8 mouse cellular contexts compared by ENCODE assay signal in the genomic region with DNA sequence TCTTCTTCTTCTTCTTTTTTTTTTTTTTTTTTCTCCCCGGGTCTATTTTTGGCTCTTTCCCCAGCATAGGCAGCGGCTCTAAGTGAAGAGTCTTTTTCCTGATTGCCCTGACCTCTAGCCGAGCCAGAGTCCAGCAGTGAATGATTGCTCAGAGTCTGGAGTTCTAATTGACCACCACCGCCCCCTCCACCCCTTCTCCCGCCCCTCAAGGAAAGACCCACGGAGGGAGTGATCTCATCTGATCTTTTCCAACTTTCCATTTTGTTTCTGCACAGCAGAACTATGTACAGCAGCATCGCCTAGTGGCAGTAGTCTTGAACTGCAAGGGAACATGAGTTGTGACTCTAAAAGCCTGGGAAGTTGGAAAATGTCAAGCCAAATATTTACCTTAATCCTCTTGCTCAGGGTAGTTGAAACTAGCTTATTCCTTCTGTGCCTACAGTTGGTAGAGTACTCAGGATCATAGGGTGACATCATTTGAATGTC.
DNase-seq lines count a peak whose midpoint lies in the region; TF ChIP-seq lines count a peak whose summit lies in the region.

No protein-coding gene starts in this region.

- WGBS in thymus, adult 2 months: 7% methylated on average over 7 of the region's 7 CpGs

- intact Hi-C loops in left cerebral cortex, adult 2 months (cut with DNase I): loop anchor here (1.0 to 2.0 kb wide), 3 partner anchors 543 to 694 kb away; a partner anchor contains a TSS

- no peaks in the 10 kb centered on the region for H3K27me3 ChIP-seq in thymus, adult 2 months (ENCODE audit: control insufficient read depth, insufficient read depth, low read length)
- H3K27me3 ChIP-seq in megakaryocyte, embryonic 14.5 days (replicated peaks): no peaks in the 10 kb centered on the region

- no peak overlapping the region for H3K27ac ChIP-seq in thymus, adult 2 months (ENCODE audit: control insufficient read depth, insufficient read depth, low read length)
- peak overlapping the region; percentile 75 for H3K27ac ChIP-seq in left cerebral cortex, adult 2 months

- H3K36me3 ChIP-seq in thymus, adult 2 months (ENCODE audit: control insufficient read depth, insufficient read depth, low read length): no peaks in the 10 kb centered on the region
- H3K36me3 ChIP-seq in megakaryocyte, embryonic 14.5 days (replicated peaks; ENCODE audit: low read length): no peaks in the 10 kb centered on the region

- no peaks in the 10 kb centered on the region for H3K4me1 ChIP-seq in thymus, adult 2 months (replicated peaks; ENCODE audit: control insufficient read depth, insufficient read depth, low read length)
- H3K4me1 ChIP-seq in megakaryocyte, embryonic 14.5 days: no peaks in the 10 kb centered on the region

- H3K9me3 ChIP-seq in megakaryocyte, embryonic 14.5 days: 0 out of 2 replicates have a peak, but pooled peaks cover 3% of the 10 kb centered on the region

- H3K4me3 ChIP-seq in thymus, adult 2 months (ENCODE audit: control insufficient read depth, insufficient read depth, low read length): no peak overlapping the region
- peak overlapping the region; percentile 42 for H3K4me3 ChIP-seq in left cerebral cortex, adult 2 months
- H3K4me3 ChIP-seq in megakaryocyte, embryonic 14.5 days (replicated peaks): peak overlapping the region; percentile 81

- no peak for TF ChIP-seq POLR2A in thymus, adult 2 months (IDR thresholded peaks at IDR 0.05; ENCODE audit: control insufficient read depth, extremely low read depth, insufficient read depth, low read length, poor library complexity)

- peak; percentile 23 for DNase-seq in thymus, adult 2 months
- DNase-seq in thymus, adult 18-20 months: no peak
- peak; percentile 73 to 82 for DNase-seq in cerebellum, postnatal 4 days (ENCODE audit: low spot score in 2 of 2)
- DNase-seq in gastrocnemius, adult 8-10 months (ENCODE audit: low spot score in 2 of 2): peak; percentile 33 to 42
- DNase-seq in induced T-regulatory cell, adult 2 months (ENCODE audit: low read depth): peak; percentile 57
- DNase-seq in left cerebral cortex, adult 2 months (ENCODE audit: extremely low spot score in 1 of 2, low spot score in 2 of 2): peak; percentile 77 to 84
- peak; percentile 19 to 60 for DNase-seq in spleen, postnatal 4 days (ENCODE audit: low spot score in 2 of 2)

- no peak for TF ChIP-seq CTCF in thymus, adult 2 months (IDR thresholded peaks at IDR 0.05; ENCODE audit: borderline replicate concordance, control insufficient read depth, extremely low read depth, insufficient read depth, low read length, poor library complexity)
- TF ChIP-seq CTCF in left cerebral cortex, adult 2 months (IDR thresholded peaks at IDR 0.05): peak; percentile 92

Comparison
In these comparisons a context has a peak if more than half of its experiments do, and no peak if none do; other contexts are left out.
1. DNase-seq: peak in thymus, adult 2 months (single experiment), cerebellum, postnatal 4 days (2 of 2), gastrocnemius, adult 8-10 months (2 of 2), induced T-regulatory cell, adult 2 months (single experiment), left cerebral cortex, adult 2 months (2 of 2) and spleen, postnatal 4 days (2 of 2); none in thymus, adult 18-20 months (0 of 2).